ENCODE assay signal across 14 mouse cellular contexts in the genomic region with DNA sequence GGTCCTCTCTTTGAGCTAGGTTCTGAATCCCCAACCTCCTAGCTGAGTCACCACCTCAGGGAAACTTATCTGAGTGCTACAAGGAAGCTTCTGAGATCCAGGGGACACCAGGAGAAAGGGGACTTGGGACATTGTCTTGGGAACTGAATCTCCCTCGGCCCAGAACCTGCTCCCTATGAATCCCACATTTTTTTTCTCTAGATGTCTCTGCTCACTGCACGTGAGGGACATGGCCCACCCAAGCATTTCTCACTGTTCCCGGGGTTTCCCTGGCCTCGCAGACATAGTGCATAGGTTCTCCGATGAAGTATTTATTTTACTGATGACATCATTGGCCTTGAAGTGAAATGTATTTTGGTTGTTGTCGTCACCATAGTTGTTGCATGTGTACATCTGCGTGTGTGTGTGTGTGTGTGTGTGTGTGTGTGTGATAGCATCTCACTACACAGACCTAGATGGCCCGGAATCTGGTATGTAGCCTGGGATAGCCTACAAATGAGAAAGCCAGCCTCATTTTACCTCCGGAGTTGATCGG. TPM values are rescaled to one million over a fixed set of nuclear protein-coding genes. Genes with fewer than 3 reads are reported as not detected.
DNase-seq lines count a peak whose midpoint lies in the region; ATAC-seq and TF ChIP-seq lines count a peak whose summit lies in the region.
"Had no signal": no experiment of that assay in that cellular context is flagged by ENCODE, and none has a peak within 500 bp of the region (broad histone marks: within the 10 kb centered on the region; RNA-seq: fewer than 3 reads in every experiment).

No protein-coding gene starts in this region.

- no peak for ATAC-seq in CD4-positive, CD25-positive, alpha-beta regulatory T cell, adult 4 months
- no peak for ATAC-seq in heart, embryonic 16.5 days (replicated peaks; ENCODE audit: extremely low read depth, insufficient read depth, low FRiP score)
- ATAC-seq in lung, embryonic 16.5 days (ENCODE audit: low read depth) = no peak
- ATAC-seq in stomach, postnatal 0 days (ENCODE audit: low FRiP score, low TSS enrichment) = no peak

- peak overlapping the region; percentile 98; the same call in 1 of the 2 replicates for H3K27ac ChIP-seq in heart, embryonic 16.5 days (ENCODE audit: low read length)
- H3K27ac ChIP-seq in lung, embryonic 16.5 days (ENCODE audit: low read length) = peak overlapping the region; percentile 92
- peak overlapping the region; percentile 95 for H3K27ac ChIP-seq in stomach, postnatal 0 days (replicated peaks)
- H3K27ac ChIP-seq: liver, embryonic 13.5 days; midbrain, embryonic 12.5 days had no signal

- 73% methylated on average over 10 of the region's 10 CpGs for WGBS in heart, embryonic 16.5 days
- 49% methylated on average over 10 of the region's 10 CpGs for WGBS in lung, embryonic 16.5 days
- WGBS in stomach, postnatal 0 days = 59% methylated on average over 10 of the region's 10 CpGs

- intact Hi-C loops in heart, postnatal 14 days (cut with DNase I) = no loop called here

- peak; percentile 50 for DNase-seq in CD4-positive, CD25-positive, alpha-beta regulatory T cell, adult 2 months (ENCODE audit: low read depth, low spot score)
- no peak for DNase-seq in heart, postnatal 14 days
- no peak for DNase-seq in lung, postnatal 10 days
- peak; percentile 33 for DNase-seq in stomach, postnatal 0 days (ENCODE audit: low spot score)
- no peak for DNase-seq in urinary bladder, adult 18-20 months (ENCODE audit: low spot score in 2 of 2)
- DNase-seq: kidney, adult 11 months; liver, embryonic 13.5 days; thymus, adult 2 months had no signal

- no peaks in the 10 kb centered on the region for H3K27me3 ChIP-seq in heart, embryonic 16.5 days (ENCODE audit: control insufficient read depth, insufficient read depth, low read length)
- no peaks in the 10 kb centered on the region for H3K27me3 ChIP-seq in lung, embryonic 16.5 days (ENCODE audit: control insufficient read depth, insufficient read depth, low read depth, low read length)
- no peaks in the 10 kb centered on the region for H3K27me3 ChIP-seq in stomach, postnatal 0 days (ENCODE audit: control insufficient read depth, insufficient read depth, low read length)
- H3K27me3 ChIP-seq: neural tube, embryonic 13.5 days had no signal

- no peaks in the 10 kb centered on the region for H3K9me3 ChIP-seq in heart, embryonic 16.5 days (replicated peaks; ENCODE audit: control insufficient read depth, low read length)
- no peaks in the 10 kb centered on the region for H3K9me3 ChIP-seq in lung, embryonic 16.5 days (ENCODE audit: control insufficient read depth, low read length)
- H3K9me3 ChIP-seq in stomach, postnatal 0 days (ENCODE audit: control insufficient read depth, low read length) = no peaks in the 10 kb centered on the region
- H3K9me3 ChIP-seq: liver, embryonic 13.5 days; midbrain, embryonic 12.5 days; neural tube, embryonic 13.5 days had no signal

- H3K4me1 ChIP-seq in heart, embryonic 16.5 days (ENCODE audit: control insufficient read depth, insufficient read depth, low read length) = peaks cover 90% of the 10 kb centered on the region
- peaks cover 96% of the 10 kb centered on the region for H3K4me1 ChIP-seq in lung, embryonic 16.5 days (replicated peaks; ENCODE audit: control insufficient read depth, insufficient read depth, low read length)
- peaks cover 44% of the 10 kb centered on the region for H3K4me1 ChIP-seq in stomach, postnatal 0 days (replicated peaks; ENCODE audit: control insufficient read depth, insufficient read depth)

- no peak for TF ChIP-seq CTCF in stomach, postnatal 0 days (IDR thresholded peaks at IDR 0.05; ENCODE audit: low read depth)

- peaks cover 4% of the 10 kb centered on the region; the same call in 1 of the 2 replicates for H3K36me3 ChIP-seq in heart, embryonic 16.5 days (ENCODE audit: control insufficient read depth, insufficient read depth)
- peaks cover 2% of the 10 kb centered on the region; the same call in 1 of the 2 replicates for H3K36me3 ChIP-seq in lung, embryonic 16.5 days (ENCODE audit: control insufficient read depth, insufficient read depth, low read length)
- H3K36me3 ChIP-seq in stomach, postnatal 0 days (ENCODE audit: control insufficient read depth, insufficient read depth, low read length) = no peaks in the 10 kb centered on the region
- H3K36me3 ChIP-seq: liver, embryonic 13.5 days; midbrain, embryonic 12.5 days; neural tube, embryonic 13.5 days had no signal

- no peak for TF ChIP-seq EP300 in stomach, postnatal 0 days (optimal IDR thresholded peaks at IDR 0.05)

- no peak overlapping the region for H3K9ac ChIP-seq in heart, embryonic 16.5 days (ENCODE audit: low read length)
- peak overlapping the region; percentile 54; the same call in 1 of the 2 replicates for H3K9ac ChIP-seq in lung, embryonic 16.5 days (ENCODE audit: low read length)
- H3K9ac ChIP-seq in stomach, postnatal 0 days (ENCODE audit: low read length) = no peak overlapping the region
- H3K9ac ChIP-seq: midbrain, embryonic 12.5 days had no signal

- no peak overlapping the region for H3K4me3 ChIP-seq in heart, embryonic 16.5 days (ENCODE audit: low read length)
- H3K4me3 ChIP-seq in lung, embryonic 16.5 days (ENCODE audit: low read length) = no peak overlapping the region
- H3K4me3 ChIP-seq in stomach, postnatal 0 days (ENCODE audit: low read depth, low read length) = no peak overlapping the region
- H3K4me3 ChIP-seq: liver, embryonic 13.5 days; midbrain, embryonic 12.5 days; neural tube, embryonic 13.5 days had no signal

- no peak overlapping the region for H3K4me2 ChIP-seq in heart, embryonic 16.5 days (ENCODE audit: low read depth, low read length)
- H3K4me2 ChIP-seq in lung, embryonic 16.5 days (ENCODE audit: low read depth, low read length) = no peak overlapping the region
- no peak overlapping the region for H3K4me2 ChIP-seq in stomach, postnatal 0 days (replicated peaks; ENCODE audit: low read depth)
- H3K4me2 ChIP-seq: liver, embryonic 13.5 days; midbrain, embryonic 12.5 days had no signal

RNA-seq across cellular contexts. Expression of gene Bcl9l, which starts 13.3 kb away (rescaled TPM):
- polyA plus RNA-seq in CD4-positive, CD25-positive, alpha-beta regulatory T cell, adult 4 months (2017; shearing (Covaris generic)) = 10 to 100 TPM; 13.3 to 17.6 TPM
- 11.1 and 11.3 TPM in 2 replicates for polyA plus RNA-seq in heart, embryonic 16.5 days (2015; fragmentation: Nextera tagmentation; extraction: Ambion mirVana)
- total RNA-seq in heart, postnatal 14 days (2021) = 10 to 100 TPM; 57.9 to 64.9 TPM
- polyA plus RNA-seq in lung, embryonic 16.5 days (2015; fragmentation: Nextera tagmentation; extraction: Ambion mirVana) = 14.1 and 16.1 TPM in 2 replicates
- 5.2 and 6.1 TPM in 2 replicates for polyA plus RNA-seq in stomach, postnatal 0 days (2015; fragmentation: Nextera tagmentation; extraction: Ambion mirVana)

RNA-seq across cellular contexts. Expression of gene Upk2, which starts 41.1 kb away (rescaled TPM):
- not detected for polyA plus RNA-seq in CD4-positive, CD25-positive, alpha-beta regulatory T cell, adult 4 months (2017; shearing (Covaris generic))
- 0.50 TPM in 1 of 2 replicates, not detected in the other for polyA plus RNA-seq in heart, embryonic 16.5 days (2015; fragmentation: Nextera tagmentation; extraction: Ambion mirVana)
- not detected for total RNA-seq in heart, postnatal 14 days (2021)
- polyA plus RNA-seq in lung, embryonic 16.5 days (2015; fragmentation: Nextera tagmentation; extraction: Ambion mirVana) = 1.8 and 2.0 TPM in 2 replicates
- polyA plus RNA-seq in stomach, postnatal 0 days (2015; fragmentation: Nextera tagmentation; extraction: Ambion mirVana) = 5.4 and 7.0 TPM in 2 replicates
- total RNA-seq: adrenal gland, adult 8-10 months had no signal
- polyA plus RNA-seq: liver, embryonic 13.5 days; midbrain, embryonic 12.5 days; neural tube, embryonic 13.5 days had no signal

RNA-seq across cellular contexts. Expression of gene Foxr1, which starts 54.9 kb away (rescaled TPM):
- under 1 TPM in 1 of 2 experiments, not detected in 1; 0.43 TPM for polyA plus RNA-seq in CD4-positive, CD25-positive, alpha-beta regulatory T cell, adult 4 months (2017; shearing (Covaris generic))
- not detected in 2 replicates for polyA plus RNA-seq in heart, embryonic 16.5 days (2015; fragmentation: Nextera tagmentation; extraction: Ambion mirVana)
- total RNA-seq in heart, postnatal 14 days (2021) = not detected
- polyA plus RNA-seq in lung, embryonic 16.5 days (2015; fragmentation: Nextera tagmentation; extraction: Ambion mirVana) = not detected in 2 replicates
- polyA plus RNA-seq in stomach, postnatal 0 days (2015; fragmentation: Nextera tagmentation; extraction: Ambion mirVana) = 0.05 TPM in 1 of 2 replicates, not detected in the other
- total RNA-seq: adrenal gland, adult 8-10 months had no signal
- polyA plus RNA-seq: liver, embryonic 13.5 days; midbrain, embryonic 12.5 days; neural tube, embryonic 13.5 days had no signal

Comparison
In these comparisons a context has a peak if more than half of its experiments do, and no peak if none do; other contexts are left out.
1. DNase-seq: peak in CD4-positive, CD25-positive, alpha-beta regulatory T cell, adult 2 months (single experiment) and stomach, postnatal 0 days (single experiment); none in heart, postnatal 14 days (0 of 2), lung, postnatal 10 days (single experiment) and urinary bladder, adult 18-20 months (0 of 2).
2. Peak in every context shown above with its lines, with median percentiles within 50 percentile points of each other: H3K27ac ChIP-seq.